Mouse (Mus musculus): ENCODE data around the gene Prdm10.

- TF ChIP-seq CTCF (IDR thresholded peaks at IDR 0.05; ENCODE audit: low read depth) = no peak
- TF ChIP-seq EP300 (optimal IDR thresholded peaks at IDR 0.05) = no peak
Measured at GRCm38 (mm10) chr9:31281663-31282015, 1.3 kb downstream of the Prdm10 start.
